Mouse (Mus musculus): ENCODE data around the gene Prkcq.
A peak's percentile ranks its signal among the peaks of the same experiment; 100 is the strongest.
"Not testable (repeated sequence)": the region's sequence is repeated elsewhere in the genome, so short reads cannot be mapped to it uniquely, and the experiment has no call there.

The Prkcq gene

GRCm38 (mm10) chr2:11293144-11293543, 121.2 kb downstream of the Prkcq start:
- no peak for DNase-seq (ENCODE audit: low spot score)

DNA sequence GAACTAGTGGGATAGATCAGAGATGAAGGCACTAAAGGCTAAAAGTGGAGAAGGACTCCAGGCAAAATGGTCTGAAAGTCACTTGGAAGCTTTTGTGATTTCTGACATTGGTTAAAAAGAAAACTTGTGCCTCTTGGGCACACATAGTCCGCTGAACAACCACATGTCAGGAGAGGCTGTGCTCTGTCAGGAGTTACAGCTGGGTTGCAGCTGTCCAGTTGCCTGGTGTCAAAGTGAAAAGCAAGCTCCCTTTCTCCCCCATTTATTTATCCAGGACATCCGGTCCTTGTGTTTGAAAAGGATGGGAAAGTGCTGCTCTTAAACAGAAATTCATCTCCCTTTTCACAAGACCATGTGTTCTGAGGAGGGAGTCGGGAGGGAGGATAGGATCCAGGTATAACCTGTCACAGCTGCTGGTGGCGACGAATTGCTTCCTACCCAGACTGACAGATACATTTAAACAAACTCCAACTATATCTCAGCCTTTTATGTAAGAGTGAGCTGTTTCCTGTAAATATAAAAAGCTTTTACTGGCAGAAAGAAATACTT, 122.8 kb downstream of the Prkcq start:
- peak; percentile 11 for DNase-seq (ENCODE audit: low spot score)

DNA sequence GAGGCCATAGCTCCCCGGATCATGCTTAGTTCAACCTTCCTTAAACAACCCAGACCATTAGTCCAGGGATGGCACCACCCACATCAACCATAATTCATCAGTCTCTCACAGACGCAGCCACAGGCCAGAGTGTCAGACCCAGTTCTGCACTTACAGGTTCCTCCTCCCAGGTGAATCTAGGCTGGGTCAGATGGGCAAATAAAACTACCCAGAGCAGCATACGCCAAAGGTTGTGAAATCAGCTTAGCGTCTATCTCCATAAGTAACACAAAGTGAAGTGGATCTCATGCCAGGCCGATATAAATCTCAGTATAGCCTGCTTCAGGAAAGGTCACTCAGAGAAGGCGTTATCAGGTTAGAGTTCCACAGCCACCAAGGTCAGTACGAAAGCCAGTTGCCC, 126.9 kb downstream of the Prkcq start:
- DNase-seq (ENCODE audit: low spot score), result no peak

- DNase-seq (ENCODE audit: low spot score), result no peak
These were observed 127.5 kb downstream of the Prkcq start for GRCm38 (mm10) chr2:11299366-11299765.

DNA sequence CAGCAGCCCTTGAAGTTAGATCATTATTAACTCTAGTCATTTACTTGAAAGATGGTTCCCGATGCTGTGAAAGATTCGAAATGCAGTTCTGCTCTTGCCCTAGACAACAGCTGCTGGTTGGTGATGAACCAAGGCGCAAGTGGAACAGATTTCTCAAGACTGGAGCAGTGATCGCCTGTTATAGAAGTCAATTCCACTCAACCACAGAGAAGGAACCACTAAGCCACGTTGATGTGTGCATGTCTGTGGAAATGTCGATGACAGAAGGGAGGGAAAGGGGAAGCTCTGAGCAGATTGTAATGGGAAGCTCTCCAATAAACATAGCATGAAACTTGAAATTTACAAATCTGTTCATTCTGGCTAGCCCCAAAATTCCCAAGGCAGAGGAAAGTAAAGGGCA, 128.5 kb downstream of the Prkcq start:
- DNase-seq (ENCODE audit: low spot score), result no peak

- peak; percentile 81 for DNase-seq (ENCODE audit: low spot score)
These were observed 148.3 kb downstream of the Prkcq start for GRCm38 (mm10) chr2:11320241-11320640.

GRCm38 (mm10) chr2:11322396-11322795, 150.5 kb downstream of the Prkcq start:
- DNase-seq (ENCODE audit: low spot score), result no peak

DNA sequence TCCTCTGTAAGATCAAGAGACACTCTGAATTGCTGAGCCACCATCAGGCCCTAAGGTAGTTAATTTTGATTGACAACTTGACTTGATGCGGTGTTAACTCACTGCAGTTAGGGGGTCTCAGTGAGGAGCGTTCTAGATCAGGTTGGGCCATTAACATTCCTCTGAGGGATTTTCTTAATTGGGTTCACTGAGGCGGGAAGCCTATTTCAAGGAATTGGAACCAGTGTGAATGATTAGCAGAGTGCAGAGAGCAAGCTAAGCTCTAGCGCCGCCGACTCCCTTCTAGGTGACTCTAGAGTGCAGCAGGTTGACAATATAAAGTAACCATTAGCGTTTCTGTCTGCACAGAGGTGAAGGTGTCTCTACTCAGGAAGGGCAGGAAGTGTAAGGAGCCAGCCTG, 155.4 kb downstream of the Prkcq start:
- no peak for DNase-seq (ENCODE audit: low spot score)

DNA sequence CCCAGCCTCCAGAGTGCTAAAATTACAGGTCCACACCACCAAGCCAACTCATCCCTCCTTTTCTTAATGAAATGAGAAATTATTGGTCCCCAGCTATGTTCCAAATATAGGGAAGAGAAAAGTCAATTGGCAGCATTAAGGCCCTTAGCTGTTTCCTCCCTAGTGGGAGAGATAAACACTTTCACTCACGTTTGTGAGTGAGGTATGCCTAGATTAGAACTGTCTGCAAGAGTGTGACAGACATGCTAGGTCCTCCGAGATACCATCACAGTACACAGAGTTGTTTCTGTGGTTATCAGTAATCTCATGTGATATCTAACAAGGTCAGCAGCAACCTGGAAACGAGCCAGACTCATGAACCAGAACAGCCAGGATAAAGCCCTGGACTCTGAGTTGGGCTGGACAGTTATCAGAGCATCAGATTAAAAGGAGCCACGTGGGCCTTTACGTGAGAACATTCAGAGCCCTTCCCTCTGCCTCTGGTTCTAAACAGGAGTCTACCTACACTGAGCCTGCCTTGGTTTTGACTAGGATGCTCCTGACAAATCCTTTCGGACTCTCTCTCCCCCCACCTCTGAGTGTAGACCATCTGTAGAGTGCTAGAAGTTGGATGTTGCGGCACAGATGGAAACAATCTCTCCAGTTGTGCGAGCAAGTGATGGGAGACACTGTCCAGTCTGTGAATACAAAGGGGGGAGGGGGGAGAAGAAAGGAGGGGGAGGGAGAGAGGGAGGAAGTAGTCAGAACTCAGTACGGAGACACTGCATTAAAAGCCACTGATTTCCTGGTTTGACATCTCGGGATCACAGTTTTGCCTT, 157.7 kb downstream of the Prkcq start:
- DNase-seq (ENCODE audit: low spot score), result no peak

DNA sequence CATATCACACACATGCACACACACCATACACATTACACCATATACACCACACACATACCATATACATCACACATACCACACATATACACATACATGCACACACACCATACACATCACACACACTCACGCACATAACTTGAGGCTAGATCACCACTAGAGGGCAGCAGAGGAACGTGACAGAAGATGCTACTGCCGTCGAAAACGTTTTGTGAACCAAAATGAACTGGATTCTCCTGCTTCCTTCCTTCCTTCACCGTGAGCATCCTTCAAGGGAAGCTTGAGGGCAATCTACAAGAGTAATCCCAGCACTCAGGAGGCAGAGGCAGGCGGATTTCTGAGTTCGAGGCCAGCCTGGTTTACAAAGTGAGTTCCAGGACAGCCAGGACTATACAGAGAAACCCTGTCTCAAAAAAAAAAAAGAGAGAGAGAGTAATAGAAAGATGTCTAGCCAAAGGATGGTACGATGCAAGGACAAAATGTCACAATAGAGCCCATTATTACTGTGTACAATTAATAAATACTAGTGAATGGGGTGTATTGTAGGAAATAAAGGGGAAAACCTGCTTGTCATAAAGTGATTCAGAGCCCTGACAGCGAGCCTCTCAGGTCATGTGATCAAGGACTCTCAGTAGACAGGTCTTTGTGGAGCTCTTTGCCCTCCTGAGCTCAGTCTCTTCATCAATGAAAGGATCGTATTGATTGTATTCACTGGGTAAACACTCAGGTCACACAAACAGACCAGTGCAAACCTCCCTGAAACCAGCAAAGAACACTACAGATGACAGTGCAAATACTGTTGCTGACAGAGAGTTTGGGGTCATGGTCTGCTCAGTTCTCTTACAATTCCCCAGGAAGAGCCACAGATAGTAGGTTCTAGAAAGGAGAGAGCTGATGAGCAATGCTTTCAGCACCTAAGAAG, 159.9 kb downstream of the Prkcq start:
- DNase-seq (ENCODE audit: low spot score), result peak; percentile 95

GRCm38 (mm10) chr2:11332469-11332868, 160.6 kb downstream of the Prkcq start:
- DNase-seq (ENCODE audit: low spot score), result no peak

DNA sequence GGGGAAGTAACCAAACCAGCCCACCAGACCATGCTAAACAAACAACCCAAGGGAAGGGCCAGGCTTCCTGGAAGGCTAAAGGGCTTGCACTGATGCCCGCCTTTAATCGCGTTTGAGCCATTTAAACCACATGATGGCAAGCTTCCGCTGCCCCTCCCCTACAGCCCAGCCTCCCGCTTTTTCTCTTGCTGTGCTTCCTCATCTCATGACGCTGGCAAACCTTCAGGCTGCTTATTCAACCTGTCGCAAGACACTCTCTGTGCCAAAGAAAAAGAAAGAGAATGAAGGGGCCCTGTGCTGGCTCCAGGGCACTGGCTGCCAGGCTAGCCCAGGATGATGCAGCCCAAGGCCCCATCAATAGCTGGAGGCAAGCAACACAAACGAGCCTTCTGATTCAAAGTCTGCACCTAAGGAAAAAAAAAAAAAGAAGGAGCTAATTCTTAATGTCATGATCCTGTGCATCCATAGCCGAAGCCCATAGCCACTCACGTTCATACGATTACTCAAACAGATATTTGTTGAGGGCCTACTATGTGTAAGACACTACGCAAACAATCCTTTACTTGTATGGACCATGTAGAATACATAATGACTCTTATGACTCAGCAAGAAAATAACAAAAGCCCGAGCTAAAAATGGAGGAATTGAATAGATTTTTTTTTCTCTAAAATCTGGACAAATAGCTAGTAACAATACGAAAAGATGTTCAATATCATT, 161.6 kb downstream of the Prkcq start:
- DNase-seq (ENCODE audit: low spot score), result no peak

DNA sequence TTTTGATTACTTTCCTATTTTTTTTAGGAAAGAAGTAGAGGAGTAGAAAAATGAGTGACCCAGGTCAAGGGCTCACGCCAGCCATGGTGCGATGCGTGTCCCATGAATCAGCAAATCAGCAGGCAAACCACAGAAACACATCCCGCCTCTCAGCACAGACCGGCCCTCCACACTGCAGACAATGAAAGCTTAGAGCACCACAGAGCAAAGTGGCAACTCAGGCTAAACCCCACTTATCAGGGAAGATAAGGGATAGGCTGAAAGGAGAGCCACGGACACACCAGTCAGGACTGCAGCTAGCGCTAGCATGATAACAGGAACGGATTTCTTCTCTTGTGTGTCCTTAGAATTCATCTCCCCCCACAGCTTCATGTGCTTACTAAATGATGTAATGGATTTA, 164.4 kb downstream of the Prkcq start:
- DNase-seq (ENCODE audit: low spot score), result peak; percentile 7

- DNase-seq (ENCODE audit: low spot score), result no peak
These were observed 167.3 kb downstream of the Prkcq start for GRCm38 (mm10) chr2:11338931-11339839.

GRCm38 (mm10) chr2:11344691-11345090, 172.8 kb downstream of the Prkcq start:
- no peak for DNase-seq (ENCODE audit: low spot score)

DNA sequence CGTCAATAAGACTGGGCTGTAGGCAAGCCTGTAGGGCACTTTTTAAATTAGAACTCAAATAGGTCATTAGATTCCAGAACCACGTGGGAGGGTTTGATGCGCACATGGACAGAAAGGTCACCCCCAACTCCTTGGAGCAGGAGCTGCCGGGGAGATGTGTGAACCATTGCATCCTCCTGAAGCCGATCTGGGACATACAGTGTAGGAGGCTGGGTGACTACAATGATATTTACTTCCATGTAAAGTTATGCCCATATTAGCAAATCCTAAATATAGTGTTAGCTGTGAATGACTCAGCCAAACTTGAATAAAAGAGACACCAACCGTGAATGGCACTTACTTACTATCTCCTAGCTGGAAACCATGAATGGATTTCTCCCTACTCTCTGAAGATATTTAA, 174.5 kb downstream of the Prkcq start:
- DNase-seq (ENCODE audit: low spot score), result not testable (repeated sequence)

DNA sequence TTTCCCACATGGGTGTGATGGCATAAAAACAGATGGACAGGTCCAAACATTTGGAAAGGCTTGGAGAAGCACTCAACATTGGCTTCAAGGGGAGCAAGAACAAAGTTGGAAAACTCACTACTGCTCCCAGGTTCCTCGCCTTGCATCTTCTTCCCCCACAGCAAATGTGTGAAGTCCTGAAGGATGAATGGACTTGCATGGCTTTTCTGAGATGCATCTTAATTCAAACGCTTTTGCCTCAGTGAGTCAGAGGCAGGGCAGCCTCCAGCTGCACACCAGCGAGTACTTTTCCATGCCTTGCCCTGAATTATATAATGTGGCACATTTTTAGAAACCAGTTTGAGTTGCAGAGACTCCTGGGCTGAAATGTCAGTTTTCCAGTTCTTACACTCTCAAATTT, 175.9 kb downstream of the Prkcq start:
- DNase-seq (ENCODE audit: low spot score), result no peak
